Mouse (Mus musculus) C2C12 (cell line): ENCODE results near the gene Btn1a1. TPM values are rescaled to one million over a fixed set of nuclear protein-coding genes. Genes with fewer than 3 reads are reported as not detected.

Experiments
- H3K27me3 ChIP-seq: one replicate; pipeline ENCODE4 v1.6.1; 2011; ENCODE audit not compliant: control insufficient read depth, insufficient read depth, insufficient read length
- H3K36me3 ChIP-seq: one replicate; pipeline ENCODE4 v1.6.1; 2011; ENCODE audit not compliant: control insufficient read depth, insufficient read depth
- H3K4me3 ChIP-seq: one replicate; pipeline ENCODE4 v1.5.1; 2011; ENCODE audit warnings: mild to moderate bottlenecking, control low read depth; ENCODE audit not compliant: poor library complexity, insufficient read depth, severe bottlenecking
- H3K79me2 ChIP-seq: one replicate; pipeline ENCODE4 v1.6.1; 2011; ENCODE audit not compliant: control insufficient read depth, insufficient read depth
- H3K79me3 ChIP-seq: one replicate; pipeline ENCODE4 v1.6.1; 2011; ENCODE audit warnings: low read depth, control low read depth
- H3ac ChIP-seq: one replicate; pipeline ENCODE3; 2011; ENCODE audit warnings: low read depth; ENCODE audit not compliant: control insufficient read depth, insufficient read length
- CEBPB ChIP-seq: IDR thresholded peaks from one replicate; pipeline ENCODE4 v1.6.1; 2011; ENCODE audit warnings: low read depth, mild to moderate bottlenecking, control low read depth, moderate library complexity
- CTCF ChIP-seq: IDR thresholded peaks from one replicate; pipeline ENCODE4 v1.5.1; 2011; ENCODE audit not compliant: control insufficient read depth, insufficient read depth, insufficient read length
- FOSL1 ChIP-seq: IDR thresholded peaks from one replicate; pipeline ENCODE4 v1.8.0; 2011; ENCODE audit warnings: mild to moderate bottlenecking, low read length; ENCODE audit not compliant: poor library complexity, insufficient read depth, severe bottlenecking
- MAX ChIP-seq: IDR thresholded peaks from one replicate; pipeline ENCODE4 v1.6.1; 2011; ENCODE audit warnings: mild to moderate bottlenecking, control low read depth
- MYOD1 ChIP-seq: IDR thresholded peaks from one replicate; pipeline ENCODE4 v1.6.1; 2011; ENCODE audit warnings: low read depth; ENCODE audit not compliant: control insufficient read depth, insufficient read length
- MYOG ChIP-seq: IDR thresholded peaks from one replicate; pipeline ENCODE4 v1.6.1; 2011; ENCODE audit not compliant: control insufficient read depth, insufficient read length; ENCODE audit errors: extremely low read depth
- USF1 ChIP-seq: IDR thresholded peaks from one replicate; pipeline ENCODE4 v1.6.1; 2011; ENCODE audit warnings: low read depth, mild to moderate bottlenecking, control low read depth, moderate library complexity
- polyA plus RNA-seq: library from polyadenylated mRNA; unstranded; fragments of >200 nt; fragmentation: generic; extraction: Trizol; gene quantifications from one replicate; pipeline ENCODE4 v1.2.1, GENCODE M21; 2012; ENCODE audit warnings: missing spikeins

Btn1a1 gene
- polyA plus RNA-seq, 1 experiment = not detected

DNA sequence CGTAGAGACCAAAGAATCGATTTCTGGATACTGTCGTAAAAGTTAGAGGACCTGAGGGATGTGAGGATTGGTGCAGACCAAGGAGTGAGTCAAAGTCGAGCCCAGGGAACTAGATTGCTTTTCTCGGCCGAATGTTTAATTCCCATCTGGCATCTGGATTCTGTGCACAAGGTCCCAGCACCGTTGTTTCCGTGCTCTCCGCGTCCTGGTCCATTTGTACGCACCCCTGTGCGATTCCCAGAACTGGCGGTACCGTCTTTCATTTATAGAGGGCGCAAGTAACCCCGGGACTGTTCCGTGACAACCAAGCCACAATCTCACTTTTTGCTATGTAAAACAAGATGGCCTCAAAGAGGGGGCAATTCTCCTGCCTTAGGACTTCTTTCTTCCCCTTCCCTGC is 35.0 kb downstream of the Btn1a1 start:
- Histone ChIP-seq H3K79me2 (no peaks in the 10 kb centered on the region), H3K36me3 (no peaks in the 10 kb centered on the region), H3ac (peak overlapping the region; percentile 58), H3K4me3 (peak overlapping the region; percentile 43), H3K79me3 (no peaks in the 10 kb centered on the region), H3K27me3 (no peaks in the 10 kb centered on the region)
- TF ChIP-seq MYOD1 (no peak), FOSL1 (no peak)

DNA sequence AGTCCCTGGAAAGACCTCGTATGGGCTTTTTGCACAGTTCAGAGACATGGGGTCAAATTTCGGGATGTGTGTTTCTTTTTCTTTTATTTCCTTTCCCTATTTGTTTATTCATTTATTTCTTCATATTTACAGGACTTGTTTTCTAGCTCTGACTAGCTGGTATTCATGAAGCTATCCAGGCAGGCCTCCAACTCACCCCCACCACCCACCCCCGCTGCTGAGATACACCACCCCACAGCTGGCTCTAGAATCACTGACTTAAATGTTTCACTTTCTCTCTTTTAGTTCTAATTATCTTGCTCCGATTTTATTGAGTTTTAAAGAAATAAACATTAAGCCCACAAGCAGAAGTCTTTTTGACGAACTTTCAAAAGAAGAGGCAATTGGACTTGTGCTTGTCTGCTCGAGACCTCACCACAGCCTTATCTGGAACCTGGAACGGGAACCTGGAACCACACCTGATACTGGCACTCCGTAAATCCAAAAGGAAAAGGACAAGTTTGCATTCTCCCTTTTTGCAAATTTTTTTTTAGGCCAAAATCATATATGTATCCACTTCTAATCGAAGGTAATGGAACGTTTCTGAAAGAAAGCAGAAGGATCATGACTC is 35.8 kb downstream of the Btn1a1 start:
- Histone ChIP-seq H3K79me3 (no peaks in the 10 kb centered on the region), H3K36me3 (no peaks in the 10 kb centered on the region), H3K79me2 (no peaks in the 10 kb centered on the region), H3ac (peak overlapping the region; percentile 60), H3K27me3 (no peaks in the 10 kb centered on the region), H3K4me3 (peak overlapping the region; percentile 43)
- TF ChIP-seq MYOD1 = no peak
- TF ChIP-seq MAX = no peak
- no peak for TF ChIP-seq CEBPB

DNA sequence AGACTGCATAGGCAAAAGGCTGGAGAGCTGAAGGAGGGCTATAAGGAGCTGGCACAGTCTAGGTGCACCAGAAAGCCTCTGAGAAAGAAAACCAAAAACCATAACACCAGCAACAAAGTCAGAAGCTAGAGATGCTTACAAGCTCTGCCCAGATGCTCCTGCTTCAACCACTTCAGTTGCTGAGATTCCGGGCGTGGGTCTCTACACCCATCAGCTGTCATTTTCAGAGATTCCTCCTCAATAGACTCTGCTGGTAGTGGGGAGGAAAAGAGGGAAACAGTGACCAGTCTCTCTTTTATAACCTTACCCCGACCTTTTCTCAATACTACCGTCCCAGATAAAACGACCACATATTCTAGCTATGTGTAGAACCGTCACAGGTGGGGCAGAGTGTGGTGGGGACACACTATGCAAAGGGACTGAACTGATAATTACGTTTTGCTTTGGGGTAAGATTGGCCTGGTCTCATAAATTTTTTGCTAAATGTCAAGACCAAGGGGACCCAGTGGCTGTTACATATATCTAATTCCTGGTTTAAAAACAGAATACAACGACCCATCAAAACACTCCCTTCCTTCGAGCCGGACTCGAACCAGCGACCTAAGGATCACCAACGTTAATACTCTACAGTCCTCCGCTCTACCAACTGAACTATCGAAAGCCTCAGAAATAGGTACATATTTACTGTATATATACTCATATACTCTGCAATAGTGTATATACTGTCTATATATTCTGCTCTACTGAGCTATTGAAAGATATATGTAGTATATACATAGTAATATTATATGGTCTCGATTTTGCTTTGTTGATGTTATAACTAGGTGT is 37.3 kb downstream of the Btn1a1 start:
- no peak for TF ChIP-seq MAX
- Histone ChIP-seq H3K79me3 (peaks cover 1% of the 10 kb centered on the region), H3K36me3 (no peaks in the 10 kb centered on the region), H3K4me3 (no peak overlapping the region), H3K27me3 (no peaks in the 10 kb centered on the region), H3K79me2 (peaks cover 3% of the 10 kb centered on the region), H3ac (no peak overlapping the region)

DNA sequence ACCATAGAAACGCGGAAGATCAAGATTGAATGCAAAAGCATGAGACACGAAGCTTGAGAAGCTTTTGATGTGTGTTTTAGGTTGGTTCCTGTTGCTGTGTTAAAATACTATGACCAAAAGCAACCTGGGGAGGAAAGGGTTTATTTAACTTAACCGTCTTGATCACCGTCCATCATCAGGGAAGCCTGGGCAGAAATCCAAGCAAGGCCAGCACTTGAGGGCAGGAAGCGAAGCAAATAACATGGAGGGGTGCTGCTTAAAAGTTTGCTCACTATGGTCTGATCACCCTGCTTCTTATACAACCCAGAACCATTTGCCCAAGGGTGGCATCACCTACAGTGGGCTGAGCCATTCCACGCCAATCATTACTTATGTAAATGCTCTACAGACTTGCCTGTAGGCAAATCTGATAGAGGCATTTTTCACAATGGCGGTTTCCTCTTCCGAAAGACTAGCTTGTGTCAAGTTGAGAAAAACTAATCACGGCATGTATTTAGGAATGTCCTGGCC is 38.2 kb downstream of the Btn1a1 start:
- Histone ChIP-seq H3K79me3 (peaks cover 9% of the 10 kb centered on the region), H3K79me2 (peaks cover 12% of the 10 kb centered on the region), H3K27me3 (no peaks in the 10 kb centered on the region), H3K4me3 (no peak overlapping the region), H3ac (no peak overlapping the region), H3K36me3 (peaks cover 2% of the 10 kb centered on the region)
- no peak for TF ChIP-seq CEBPB
- TF ChIP-seq FOSL1 = no peak
- TF ChIP-seq MYOG = no peak
- no peak for TF ChIP-seq CTCF
- TF ChIP-seq USF1 = no peak
- TF ChIP-seq MYOD1 = no peak
- TF ChIP-seq MAX = no peak

DNA sequence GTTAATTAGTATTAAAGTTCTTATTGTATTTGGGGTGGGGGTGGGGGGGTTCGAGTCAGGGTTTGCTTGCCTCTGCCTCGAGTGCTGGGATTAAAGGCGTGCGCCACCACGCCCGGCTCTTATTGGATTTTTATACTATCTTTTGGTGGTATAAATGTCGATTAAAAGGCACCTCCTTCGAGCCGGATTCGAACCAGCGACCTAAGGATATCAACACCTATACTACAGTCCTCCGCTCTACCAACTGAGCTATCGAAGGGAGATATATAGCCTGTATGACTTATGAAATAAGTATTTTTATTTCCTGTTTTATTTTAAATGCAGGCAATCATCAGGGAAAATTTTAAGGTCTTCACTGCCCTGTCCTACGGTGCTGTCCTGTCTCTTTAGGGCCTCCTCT is 38.8 kb downstream of the Btn1a1 start:
- no peak overlapping the region for H3K4me3 ChIP-seq

DNA sequence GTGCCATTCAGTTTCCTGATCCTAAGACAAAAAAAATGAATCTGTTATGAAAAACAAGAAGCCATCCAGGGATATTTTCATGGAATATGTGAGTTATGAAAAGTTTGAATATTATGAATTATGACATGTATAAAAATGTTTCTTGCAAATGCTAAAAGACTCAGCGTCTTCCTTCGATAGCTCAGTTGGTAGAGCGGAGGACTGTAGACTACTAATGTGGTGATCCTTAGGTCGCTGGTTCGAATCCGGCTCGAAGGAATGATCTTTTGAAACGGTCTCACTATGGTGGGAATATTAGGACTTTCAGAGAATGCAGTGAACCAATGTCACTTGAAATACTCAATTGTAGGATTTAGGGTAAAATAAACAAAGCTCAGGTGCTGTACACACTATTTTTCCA is 39.4 kb downstream of the Btn1a1 start:
- H3K79me2 ChIP-seq = peaks cover 23% of the 10 kb centered on the region
- no peak for TF ChIP-seq MAX
- no peak for TF ChIP-seq MYOD1
- no peak for TF ChIP-seq FOSL1
- no peak for TF ChIP-seq USF1
- TF ChIP-seq CTCF = no peak
- TF ChIP-seq CEBPB = no peak
- TF ChIP-seq MYOG = no peak
- peaks cover 13% of the 10 kb centered on the region for H3K36me3 ChIP-seq
- peaks cover 12% of the 10 kb centered on the region for H3K79me3 ChIP-seq
- H3ac ChIP-seq = no peak overlapping the region
- H3K27me3 ChIP-seq = no peaks in the 10 kb centered on the region
- H3K4me3 ChIP-seq = no peak overlapping the region

More for the DNA sequence above, 38.8 kb downstream of the Btn1a1 start:
- Histone ChIP-seq H3K27me3 (no peaks in the 10 kb centered on the region), H3ac (no peak overlapping the region), H3K79me2 (peaks cover 17% of the 10 kb centered on the region), H3K36me3 (peaks cover 7% of the 10 kb centered on the region), H3K79me3 (peaks cover 12% of the 10 kb centered on the region)
- TF ChIP-seq CTCF (no peak), MAX (no peak), USF1 (no peak), MYOD1 (no peak), MYOG (no peak), FOSL1 (no peak), CEBPB (no peak)
